Mouse (Mus musculus) hindbrain, embryonic 14.5 days (tissue): Measurements from ENCODE around the gene St3gal3. TPM values are rescaled to one million over a fixed set of nuclear protein-coding genes. Genes with fewer than 3 reads are reported as not detected.

Experiments
- ATAC-seq: fragments of 200-750 bp; cut with Nextera tagmentation; 2 replicates; pipeline ENCODE4 v1.8.0; 2017; ENCODE audit warnings: moderate number of reproducible peaks, mild to moderate bottlenecking, moderate TSS enrichment, moderate library complexity; ENCODE audit not compliant: low FRiP score
- DNase-seq: peaks from one replicate; pipeline ENCODE4 v3.0.0-alpha.2; 2015; ENCODE audit warnings: low spot score
- H3K27ac ChIP-seq: fragments of 300-500 bp; sonication (generic); 2 replicates; pipeline ENCODE4 v1.5.1; 2014; ENCODE audit warnings: mild to moderate bottlenecking, moderate library complexity
- H3K27me3 ChIP-seq: fragments of 300-500 bp; sonication (generic); 2 replicates; pipeline ENCODE4 v1.6.1; 2014; ENCODE audit warnings: mild to moderate bottlenecking, low read length, mixed read lengths; ENCODE audit not compliant: control insufficient read depth, insufficient read depth
- H3K36me3 ChIP-seq: fragments of 300-500 bp; sonication (generic); replicated peaks from 2 replicates; pipeline ENCODE4 v1.6.1; 2014; ENCODE audit not compliant: control insufficient read depth, insufficient read depth
- H3K4me1 ChIP-seq: fragments of 300-500 bp; sonication (generic); replicated peaks from 2 replicates; pipeline ENCODE4 v1.6.1; 2014; ENCODE audit warnings: antibody characterized with exemption, low read length, mixed read lengths; ENCODE audit not compliant: control insufficient read depth, insufficient read depth
- H3K4me2 ChIP-seq: fragments of 300-500 bp; sonication (generic); replicated peaks from 2 replicates; pipeline ENCODE4 v1.6.1; 2014; ENCODE audit warnings: mild to moderate bottlenecking, moderate library complexity
- H3K4me3 ChIP-seq: fragments of 300-500 bp; sonication (generic); replicated peaks from 2 replicates; pipeline ENCODE4 v1.5.1; 2014; ENCODE audit warnings: mild to moderate bottlenecking, low read length
- H3K9ac ChIP-seq: fragments of 300-500 bp; sonication (generic); 2 replicates; pipeline ENCODE4 v1.6.1; 2014
- H3K9me3 ChIP-seq: fragments of 300-500 bp; sonication (generic); 2 replicates; pipeline ENCODE4 v1.6.1; 2016; ENCODE audit warnings: low read length; ENCODE audit not compliant: control insufficient read depth
- WGBS: fragments of 180-500 bp; shearing (Covaris S2); extraction: QIAGEN DNeasy Blood & Tissue Kit; methylation state at CpG from one replicate; pipeline ENCODE4 v1.1.7; 2014; 5-methylcytosine and 5-hydroxymethylcytosine counted together
- polyA plus RNA-seq: library from polyadenylated mRNA; unstranded; fragments of >200 nt; fragmentation: Nextera tagmentation; extraction: Ambion mirVana; gene quantifications from 2 replicates; pipeline ENCODE4 v1.2.1, GENCODE M21; 2014

St3gal3 gene
- polyA plus RNA-seq, 1 experiment from 2014 or later = 11.5 TPM

DNA sequence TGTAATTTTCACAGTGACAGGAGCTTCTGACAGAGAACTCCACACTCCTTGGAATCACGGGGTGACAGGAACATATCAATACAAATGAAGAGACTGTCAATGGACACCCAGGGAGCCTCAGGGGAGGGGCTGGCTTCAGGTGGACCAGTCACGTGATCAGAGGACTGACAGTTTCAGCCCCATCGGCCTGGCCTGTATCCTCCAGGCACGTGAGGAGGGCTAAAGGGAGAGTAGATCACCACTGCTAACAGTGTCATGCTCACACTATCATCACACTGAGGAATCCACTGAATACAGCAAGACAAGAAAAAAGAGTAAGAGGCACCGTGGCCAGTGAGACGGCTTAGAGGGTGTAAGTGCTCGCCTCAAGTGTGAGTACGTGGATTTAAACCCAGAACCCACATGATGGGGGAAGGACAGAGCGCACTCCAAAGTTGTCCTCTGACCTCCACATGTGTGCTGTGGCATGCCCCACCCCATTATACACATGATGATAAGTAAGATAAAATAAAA lies 124.0 kb downstream of the St3gal3 start:
- H3K9me3 ChIP-seq = no peaks in the 10 kb centered on the region
- H3K4me2 ChIP-seq = no peak overlapping the region
- no peaks in the 10 kb centered on the region; the same call in 1 of the 2 replicates for H3K36me3 ChIP-seq
- H3K9ac ChIP-seq = no peak overlapping the region
- no peak overlapping the region for H3K4me3 ChIP-seq
- H3K4me1 ChIP-seq = no peaks in the 10 kb centered on the region
- H3K27ac ChIP-seq = no peak overlapping the region
- WGBS = 82% methylated on average over 9 of the region's 9 CpGs
- DNase-seq = no peak
- no peaks in the 10 kb centered on the region for H3K27me3 ChIP-seq
- ATAC-seq = no peak

DNA sequence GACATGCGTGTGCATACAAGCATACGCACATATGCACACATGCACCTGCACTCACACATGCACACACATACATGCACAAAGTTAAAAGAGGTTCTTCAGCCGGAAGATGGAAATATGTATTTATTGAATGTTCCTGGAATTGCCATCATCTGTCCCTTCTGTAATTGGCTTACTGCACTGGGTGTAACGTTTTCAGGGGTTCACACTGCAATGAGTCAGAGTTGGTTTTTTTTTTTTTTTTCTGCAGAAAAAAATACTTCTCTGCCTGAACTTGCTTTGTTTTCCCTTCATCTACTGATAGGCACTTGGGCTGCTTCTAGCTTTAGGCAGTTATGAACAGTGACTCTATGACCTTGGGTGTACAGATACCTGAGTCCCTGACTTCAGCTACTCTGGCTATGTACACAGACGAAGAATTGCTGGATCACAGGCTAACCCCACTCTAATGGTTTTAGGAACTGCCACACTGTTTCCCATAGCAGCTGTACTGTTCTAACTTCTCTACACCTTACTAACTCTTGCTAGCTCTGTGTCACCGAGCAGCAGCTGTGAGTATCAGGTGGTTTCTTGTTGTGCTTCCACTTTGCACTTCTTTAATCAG lies 126.2 kb downstream of the St3gal3 start:
- Histone ChIP-seq H3K4me2 (no peak overlapping the region), H3K9me3 (no peaks in the 10 kb centered on the region), H3K4me3 (no peak overlapping the region), H3K36me3 (no peaks in the 10 kb centered on the region; the same call in 1 of the 2 replicates), H3K9ac (no peak overlapping the region), H3K4me1 (no peaks in the 10 kb centered on the region), H3K27ac (no peak overlapping the region), H3K27me3 (no peaks in the 10 kb centered on the region)
- ATAC-seq (no peak), DNase-seq (no peak)
- WGBS = 80% methylated on average over 6 of the region's 6 CpGs

DNA sequence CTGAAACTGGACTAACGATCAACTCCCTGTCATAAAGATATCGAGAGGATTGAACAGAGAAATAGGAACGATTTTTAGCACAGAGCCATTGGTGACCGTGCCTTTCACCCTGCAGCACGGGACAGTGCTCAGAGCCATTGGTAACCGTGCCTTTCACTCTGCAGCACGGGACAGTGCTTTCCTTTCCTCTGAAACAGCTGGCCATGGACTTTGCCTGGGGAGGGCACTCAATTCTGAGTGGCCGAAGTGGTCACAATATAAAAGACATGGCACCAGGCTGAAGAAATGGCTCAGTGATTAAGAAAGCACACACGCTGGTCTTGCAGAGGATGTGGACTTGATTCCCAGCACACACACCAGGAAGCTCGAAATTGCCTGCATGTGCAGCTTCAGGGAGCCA lies 133.4 kb downstream of the St3gal3 start:
- H3K36me3 ChIP-seq = no peaks in the 10 kb centered on the region
- ATAC-seq (no peak), DNase-seq (no peak)
- H3K9me3 ChIP-seq = no peaks in the 10 kb centered on the region
- H3K4me1 ChIP-seq = peaks cover 16% of the 10 kb centered on the region
- 76% methylated on average over 10 of the region's 10 CpGs for WGBS
- no peak overlapping the region for H3K27ac ChIP-seq
- H3K4me2 ChIP-seq = no peak overlapping the region
- no peaks in the 10 kb centered on the region for H3K27me3 ChIP-seq
- H3K4me3 ChIP-seq = no peak overlapping the region
- no peak overlapping the region for H3K9ac ChIP-seq

DNA sequence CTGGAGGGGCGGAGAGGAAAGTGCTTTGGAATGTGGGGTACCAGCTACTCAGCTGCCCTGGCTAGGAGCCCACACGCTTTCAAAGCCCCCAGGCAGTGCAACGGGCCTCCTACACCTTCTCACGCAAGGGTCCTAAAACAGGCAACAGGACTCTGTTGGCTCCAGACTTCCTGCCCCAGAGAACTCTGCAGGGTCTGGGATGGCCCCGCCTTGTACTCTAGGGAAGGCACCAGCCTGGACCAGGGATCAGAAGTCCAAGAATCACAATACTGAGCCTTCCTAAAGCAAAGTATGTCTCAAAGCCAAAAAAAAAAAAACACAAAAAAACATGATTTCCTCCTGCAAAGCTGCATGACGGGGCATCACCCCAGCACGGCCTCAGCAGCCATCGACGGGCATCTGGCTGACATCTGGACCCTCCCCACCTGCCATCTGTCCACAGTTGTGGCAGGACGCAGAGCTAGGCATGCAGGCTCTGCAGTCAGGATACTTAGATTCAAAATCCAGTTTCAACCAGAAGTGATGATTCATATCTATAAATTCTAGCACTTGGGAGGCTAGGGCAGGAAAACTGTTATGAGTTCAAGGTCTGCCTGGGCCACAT lies 134.0 kb downstream of the St3gal3 start:
- no peak for ATAC-seq
- Histone ChIP-seq H3K9me3 (no peaks in the 10 kb centered on the region), H3K9ac (no peak overlapping the region), H3K4me3 (no peak overlapping the region), H3K36me3 (no peaks in the 10 kb centered on the region), H3K4me2 (no peak overlapping the region), H3K4me1 (peaks cover 16% of the 10 kb centered on the region), H3K27ac (no peak overlapping the region), H3K27me3 (no peaks in the 10 kb centered on the region)
- WGBS = 64% methylated on average over 10 of the region's 10 CpGs
- no peak for DNase-seq

DNA sequence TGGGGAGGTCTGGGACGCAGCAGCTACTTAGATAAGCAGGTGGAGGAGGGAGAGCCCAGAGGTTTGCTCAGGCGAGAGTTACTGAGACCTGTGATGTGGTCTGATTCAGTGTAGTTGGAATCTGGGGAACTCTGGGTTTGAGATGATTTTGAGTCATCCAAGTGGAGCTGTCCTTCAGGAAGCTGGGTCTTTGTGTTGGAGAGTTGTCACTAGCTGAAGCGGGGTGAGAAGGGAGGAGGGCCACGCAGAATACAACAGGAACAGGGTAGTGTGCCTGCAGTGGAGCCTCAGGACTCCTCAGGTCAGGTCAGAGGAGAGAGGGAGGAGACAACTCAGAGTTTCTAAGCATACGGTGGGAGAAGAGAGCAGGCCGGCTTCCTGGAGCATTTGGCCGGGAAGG lies 134.8 kb downstream of the St3gal3 start:
- no peaks in the 10 kb centered on the region for H3K36me3 ChIP-seq
- 70% methylated on average over 7 of the region's 7 CpGs for whole genome bisulfite sequencing
- H3K9me3 ChIP-seq = no peaks in the 10 kb centered on the region
- DNase-seq = no peak
- no peak overlapping the region for H3K9ac ChIP-seq
- H3K4me2 ChIP-seq = no peak overlapping the region
- H3K27ac ChIP-seq = no peak overlapping the region
- H3K27me3 ChIP-seq = no peaks in the 10 kb centered on the region
- no peak overlapping the region for H3K4me3 ChIP-seq
- no peak for ATAC-seq
- peaks cover 16% of the 10 kb centered on the region for H3K4me1 ChIP-seq

DNA sequence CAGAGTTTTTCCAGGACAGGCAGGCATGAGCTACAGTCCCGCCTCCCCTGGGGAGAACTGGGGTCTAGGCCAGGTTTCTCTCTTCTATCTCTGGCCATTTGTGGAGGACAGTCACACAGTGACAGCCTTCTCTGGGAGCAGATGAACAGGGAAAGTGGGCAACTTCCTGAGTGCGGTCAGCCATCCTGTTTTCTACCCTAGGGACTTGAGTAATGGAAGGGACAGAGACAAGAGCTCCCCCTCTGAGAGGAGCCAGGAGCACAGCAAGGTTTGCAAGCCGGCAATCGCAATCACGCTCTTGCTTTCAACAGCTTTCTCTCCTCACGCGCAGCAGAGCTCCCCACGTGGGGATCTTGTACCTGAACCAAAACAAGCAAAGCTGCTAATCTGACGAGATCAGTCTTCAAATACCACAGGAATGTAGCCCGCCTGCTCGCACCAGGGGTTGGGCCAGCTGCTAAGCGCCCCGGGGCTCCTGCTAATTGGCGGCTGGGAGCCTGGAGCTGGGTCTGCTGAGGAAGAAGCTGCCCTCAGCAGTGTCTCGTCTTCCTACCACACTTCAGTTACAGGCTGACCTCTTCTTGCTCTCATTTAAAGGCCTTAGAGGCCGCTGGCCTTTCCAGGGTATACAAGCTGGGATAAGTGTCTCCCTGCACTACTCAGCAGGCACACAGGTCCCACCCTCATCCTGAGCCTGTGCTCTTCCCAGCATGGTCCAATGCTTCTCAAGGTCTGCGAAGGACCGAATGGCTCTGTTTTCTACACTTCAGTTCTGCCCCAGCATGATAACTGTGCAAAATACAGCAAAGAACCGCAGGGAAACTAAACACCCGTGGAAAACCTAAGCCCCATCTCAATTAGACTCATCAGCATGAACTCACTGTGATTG lies 137.1 kb downstream of the St3gal3 start:
- Histone ChIP-seq H3K4me2 (peak overlapping the region; percentile 18), H3K4me3 (no peak overlapping the region), H3K9ac (0 out of 2 replicates have a peak overlapping the region, but pooled peaks have one; percentile 39), H3K9me3 (no peaks in the 10 kb centered on the region), H3K27me3 (no peaks in the 10 kb centered on the region), H3K27ac (no peak overlapping the region; the same call in 1 of the 2 replicates), H3K4me1 (peaks cover 16% of the 10 kb centered on the region), H3K36me3 (no peaks in the 10 kb centered on the region)
- peak; percentile 35 for DNase-seq
- ATAC-seq = no peak
- WGBS = 15% methylated on average over 20 of the region's 20 CpGs

DNA sequence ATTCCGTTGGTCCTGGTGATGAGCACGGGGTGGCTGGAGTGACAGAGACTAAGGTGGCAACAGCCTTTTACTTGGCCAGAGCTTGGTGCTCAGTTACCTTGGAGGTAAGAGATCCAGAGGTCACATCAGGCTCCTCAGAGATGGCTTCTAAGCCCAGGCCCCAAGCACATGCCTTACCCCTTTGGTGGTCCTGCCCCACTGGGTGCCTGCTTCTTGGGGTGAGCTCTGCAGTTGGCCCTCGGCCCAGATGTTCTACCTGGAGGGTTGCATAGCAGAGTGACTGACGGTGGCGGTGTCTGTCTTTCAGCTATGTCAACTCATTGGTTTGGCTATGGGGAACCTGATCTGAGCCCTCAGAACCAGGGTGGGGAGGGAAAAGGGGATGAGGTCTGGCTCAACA lies 138.0 kb downstream of the St3gal3 start:
- no peak overlapping the region for H3K4me2 ChIP-seq
- no peak for DNase-seq
- no peak overlapping the region for H3K9ac ChIP-seq
- no peak overlapping the region for H3K4me3 ChIP-seq
- H3K9me3 ChIP-seq = no peaks in the 10 kb centered on the region
- H3K36me3 ChIP-seq = no peaks in the 10 kb centered on the region
- H3K27me3 ChIP-seq = no peaks in the 10 kb centered on the region
- WGBS = 82% methylated on average over 5 of the region's 5 CpGs
- peaks cover 16% of the 10 kb centered on the region for H3K4me1 ChIP-seq
- no peak overlapping the region for H3K27ac ChIP-seq
- ATAC-seq = no peak

DNA sequence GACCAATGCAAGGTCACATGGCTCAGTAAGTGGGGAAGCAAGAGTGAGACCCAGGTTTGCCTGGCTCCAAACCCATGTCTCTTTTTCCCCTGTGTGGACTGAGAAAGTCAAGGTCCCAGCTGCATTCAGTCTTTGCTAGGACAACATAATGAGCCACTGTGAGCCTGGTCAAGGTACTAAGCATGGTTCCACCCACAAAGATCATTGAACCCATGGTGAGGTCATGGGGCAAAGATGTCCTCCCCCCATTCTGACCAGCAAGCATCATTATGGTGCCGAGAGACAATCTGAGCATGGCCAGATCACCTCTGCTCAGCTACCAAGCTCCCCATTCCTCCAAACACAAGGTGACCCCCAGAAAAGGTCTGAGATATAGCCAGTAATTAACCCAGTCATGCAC lies 139.3 kb downstream of the St3gal3 start:
- Histone ChIP-seq H3K9ac (no peak overlapping the region), H3K4me1 (peaks cover 10% of the 10 kb centered on the region), H3K9me3 (no peaks in the 10 kb centered on the region), H3K4me3 (no peak overlapping the region), H3K27me3 (no peaks in the 10 kb centered on the region), H3K36me3 (no peaks in the 10 kb centered on the region), H3K4me2 (no peak overlapping the region), H3K27ac (no peak overlapping the region)
- DNase-seq (no peak), ATAC-seq (no peak)
- WGBS = 89% methylated on average over 1 of the region's 1 CpGs

DNA sequence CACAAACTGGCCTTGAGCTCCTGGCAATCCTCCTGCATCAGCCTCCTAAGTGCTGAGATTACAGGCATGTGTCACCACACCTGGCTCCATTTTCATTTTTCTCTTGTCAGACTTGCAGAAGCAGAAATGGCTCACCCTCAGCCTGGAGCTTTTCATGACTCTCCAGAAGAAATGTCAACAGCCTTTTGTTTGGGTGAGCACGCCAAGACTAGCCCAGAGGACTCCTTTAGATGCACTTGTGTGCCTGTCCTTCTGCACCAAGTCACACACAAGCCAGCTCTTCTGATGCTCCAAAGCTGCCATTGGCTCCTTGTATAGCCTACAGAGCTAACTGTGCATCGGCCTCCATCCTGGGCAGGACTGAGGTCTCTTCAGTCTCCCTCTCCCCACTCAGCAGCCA lies 141.3 kb downstream of the St3gal3 start:
- 79% methylated on average over 2 of the region's 2 CpGs for WGBS
- ATAC-seq = no peak
- no peak overlapping the region for H3K27ac ChIP-seq
- H3K36me3 ChIP-seq = no peaks in the 10 kb centered on the region
- no peaks in the 10 kb centered on the region for H3K9me3 ChIP-seq
- no peak for DNase-seq
- peaks cover 10% of the 10 kb centered on the region for H3K4me1 ChIP-seq
- no peak overlapping the region for H3K4me2 ChIP-seq
- no peak overlapping the region for H3K4me3 ChIP-seq
- no peaks in the 10 kb centered on the region for H3K27me3 ChIP-seq
- no peak overlapping the region for H3K9ac ChIP-seq
